Mouse (Mus musculus) spleen, adult 12 weeks (tissue): ENCODE data around the gene Nf1.
"Not testable (repeated sequence)": the region's sequence is repeated elsewhere in the genome, so short reads cannot be mapped to it uniquely, and the experiment has no call there.

Experiments used
- DNase-seq: peaks from one replicate; pipeline ENCODE4 v3.0.0; 2022; ENCODE audit warnings: low spot score

Nf1 gene

GRCm38 (mm10) chr11:79339234-79339807, at the start of gene Nf1:
Gene Nf1 (plus strand): TSS chr11:79339693.
- peak; percentile 77 for DNase-seq

GRCm38 (mm10) chr11:79290473-79290872, 49.0 kb upstream of the Nf1 start:
- no peak for DNase-seq

- no peak for DNase-seq
Measured at GRCm38 (mm10) chr11:79291651-79292050, 47.8 kb upstream of the Nf1 start.

GRCm38 (mm10) chr11:79292130-79292529, 47.4 kb upstream of the Nf1 start:
- no peak for DNase-seq

- no peak for DNase-seq
Measured at GRCm38 (mm10) chr11:79293025-79293424, 46.5 kb upstream of the Nf1 start.

- DNase-seq: no peak
Measured at GRCm38 (mm10) chr11:79293971-79294370, 45.5 kb upstream of the Nf1 start.

- DNase-seq: peak; percentile 26
Measured at GRCm38 (mm10) chr11:79296167-79296566, 43.3 kb upstream of the Nf1 start.

GRCm38 (mm10) chr11:79296856-79297491, 42.5 kb upstream of the Nf1 start, which contains the start of gene Gm9964:
Gene Gm9964 (minus strand): TSS chr11:79296906.
- no peak for DNase-seq

- no peak for DNase-seq
Measured at GRCm38 (mm10) chr11:79299719-79300431, 39.6 kb upstream of the Nf1 start.

- no peak for DNase-seq
Measured at GRCm38 (mm10) chr11:79303109-79303508, 36.4 kb upstream of the Nf1 start.

- DNase-seq: not testable (repeated sequence)
Measured at GRCm38 (mm10) chr11:79304245-79304644, 35.2 kb upstream of the Nf1 start.

- DNase-seq: no peak
Measured at GRCm38 (mm10) chr11:79305697-79306340, 33.7 kb upstream of the Nf1 start.

- DNase-seq: no peak
Measured at GRCm38 (mm10) chr11:79306510-79306909, 33.0 kb upstream of the Nf1 start.

- no peak for DNase-seq
Measured at GRCm38 (mm10) chr11:79306996-79307395, 32.5 kb upstream of the Nf1 start.

GRCm38 (mm10) chr11:79307560-79308200, 31.8 kb upstream of the Nf1 start:
- DNase-seq: no peak

GRCm38 (mm10) chr11:79310467-79310866, 29.0 kb upstream of the Nf1 start:
- no peak for DNase-seq

GRCm38 (mm10) chr11:79316807-79317345, 22.6 kb upstream of the Nf1 start:
- DNase-seq: no peak

- no peak for DNase-seq
Measured at GRCm38 (mm10) chr11:79319807-79320206, 19.7 kb upstream of the Nf1 start.

GRCm38 (mm10) chr11:79323985-79324685, 15.4 kb upstream of the Nf1 start:
- DNase-seq: no peak

GRCm38 (mm10) chr11:79325663-79326062, 13.8 kb upstream of the Nf1 start:
- DNase-seq: no peak

GRCm38 (mm10) chr11:79327106-79327505, 12.4 kb upstream of the Nf1 start:
- DNase-seq: no peak
